Mouse (Mus musculus) ES-Bruce4 (cell line): Measurements from ENCODE around the gene Lrp6. TPM values are rescaled to one million over a fixed set of nuclear protein-coding genes. Genes with fewer than 3 reads are reported as not detected.

Experiments used
- H3K27ac ChIP-seq: 2 replicates; pipeline ENCODE4 v1.5.1; 2012; ENCODE audit warnings: low read length, inconsistent platforms; ENCODE audit not compliant: insufficient read depth
- H3K27me3 ChIP-seq: 2 replicates; pipeline ENCODE4 v1.6.1; 2012; ENCODE audit warnings: mild to moderate bottlenecking, low read length, inconsistent platforms; ENCODE audit not compliant: control insufficient read depth, poor library complexity, insufficient read depth, severe bottlenecking
- H3K36me3 ChIP-seq: 2 replicates; pipeline ENCODE4 v1.6.1; 2012; ENCODE audit warnings: inconsistent platforms, mild to moderate bottlenecking, low read length, moderate library complexity; ENCODE audit not compliant: control insufficient read depth, poor library complexity, insufficient read depth, severe bottlenecking
- H3K4me1 ChIP-seq: one replicate; pipeline ENCODE4 v1.8.1; 2011; ENCODE audit warnings: low read length; ENCODE audit not compliant: control insufficient read depth, insufficient read depth
- H3K4me3 ChIP-seq: 2 replicates; pipeline ENCODE4 v1.5.1; 2011; ENCODE audit warnings: low read depth, mild to moderate bottlenecking, low read length
- H3K9ac ChIP-seq: 2 replicates; pipeline ENCODE4 v1.6.1; 2012; ENCODE audit warnings: low read depth, mild to moderate bottlenecking, inconsistent platforms; ENCODE audit not compliant: poor library complexity, severe bottlenecking
- H3K9me3 ChIP-seq: replicated peaks from 2 replicates; pipeline ENCODE4 v1.6.1; 2012; ENCODE audit warnings: mild to moderate bottlenecking, low read length, inconsistent platforms; ENCODE audit not compliant: control insufficient read depth, poor library complexity, insufficient read depth, severe bottlenecking
- CTCF ChIP-seq: IDR thresholded peaks from one replicate; pipeline ENCODE4 v1.8.1; 2011; ENCODE audit warnings: low read depth, low read length
- EP300 ChIP-seq: IDR thresholded peaks from 2 replicates; pipeline ENCODE4 v1.6.1; 2011; ENCODE audit warnings: low read depth, low read length; ENCODE audit not compliant: insufficient read depth
- POLR2A ChIP-seq: IDR thresholded peaks from one replicate; pipeline ENCODE4 v1.8.1; 2011; ENCODE audit warnings: low read length; ENCODE audit not compliant: insufficient read depth
- polyA plus RNA-seq: library from polyadenylated mRNA; stranded (reverse); fragments of >200 nt; gene quantifications from 2 replicates; pipeline ENCODE4 v1.2.4, GENCODE M21; 2011; ENCODE audit warnings: low read depth; ENCODE audit not compliant: missing spikeins, insufficient read depth, insufficient read length

Lrp6 gene
- polyA plus RNA-seq, 1 experiment = 46.3 TPM

GRCm38 (mm10) chr6:134599239-134599638 lies 32.5 kb upstream of the Lrp6 start:
- Histone ChIP-seq H3K4me3 (no peak overlapping the region), H3K4me1 (no peaks in the 10 kb centered on the region), H3K27me3 (no peaks in the 10 kb centered on the region), H3K9me3 (no peaks in the 10 kb centered on the region), H3K36me3 (no peaks in the 10 kb centered on the region), H3K27ac (no peak overlapping the region), H3K9ac (no peak overlapping the region)
- no peak for TF ChIP-seq POLR2A
- TF ChIP-seq EP300 = no peak
- TF ChIP-seq CTCF = no peak

DNA sequence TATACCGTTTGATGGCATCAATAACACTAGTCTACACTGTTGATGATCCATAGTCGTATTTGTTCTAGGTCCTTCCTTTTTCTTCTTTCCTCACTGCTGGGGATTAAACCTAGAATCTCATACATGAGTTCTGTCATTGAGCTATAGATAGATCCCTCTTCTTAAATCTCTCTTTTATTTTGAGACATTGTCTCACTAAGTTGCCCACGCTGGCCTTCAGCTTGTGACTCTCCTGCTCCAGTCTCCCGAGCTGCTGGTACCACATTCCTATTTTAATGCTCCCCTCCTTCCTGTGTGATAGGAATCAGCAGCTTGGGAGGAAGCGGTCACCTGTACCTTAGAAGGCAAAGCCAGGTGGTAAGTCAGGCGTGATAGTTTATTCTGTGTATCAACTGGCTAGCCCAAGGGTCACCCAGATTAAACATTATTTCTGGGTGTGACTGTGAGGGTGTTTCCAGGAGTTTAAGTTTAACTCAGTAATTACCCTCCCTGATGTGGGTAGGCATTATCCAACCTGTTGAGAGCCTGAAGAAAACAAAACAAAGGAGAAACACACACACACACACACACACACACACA lies 31.0 kb upstream of the Lrp6 start:
- Histone ChIP-seq H3K36me3 (no peaks in the 10 kb centered on the region), H3K4me3 (no peak overlapping the region), H3K9ac (no peak overlapping the region), H3K27ac (no peak overlapping the region), H3K9me3 (no peaks in the 10 kb centered on the region), H3K4me1 (no peaks in the 10 kb centered on the region), H3K27me3 (no peaks in the 10 kb centered on the region)
- TF ChIP-seq CTCF = no peak
- TF ChIP-seq EP300 = no peak
- no peak for TF ChIP-seq POLR2A

DNA sequence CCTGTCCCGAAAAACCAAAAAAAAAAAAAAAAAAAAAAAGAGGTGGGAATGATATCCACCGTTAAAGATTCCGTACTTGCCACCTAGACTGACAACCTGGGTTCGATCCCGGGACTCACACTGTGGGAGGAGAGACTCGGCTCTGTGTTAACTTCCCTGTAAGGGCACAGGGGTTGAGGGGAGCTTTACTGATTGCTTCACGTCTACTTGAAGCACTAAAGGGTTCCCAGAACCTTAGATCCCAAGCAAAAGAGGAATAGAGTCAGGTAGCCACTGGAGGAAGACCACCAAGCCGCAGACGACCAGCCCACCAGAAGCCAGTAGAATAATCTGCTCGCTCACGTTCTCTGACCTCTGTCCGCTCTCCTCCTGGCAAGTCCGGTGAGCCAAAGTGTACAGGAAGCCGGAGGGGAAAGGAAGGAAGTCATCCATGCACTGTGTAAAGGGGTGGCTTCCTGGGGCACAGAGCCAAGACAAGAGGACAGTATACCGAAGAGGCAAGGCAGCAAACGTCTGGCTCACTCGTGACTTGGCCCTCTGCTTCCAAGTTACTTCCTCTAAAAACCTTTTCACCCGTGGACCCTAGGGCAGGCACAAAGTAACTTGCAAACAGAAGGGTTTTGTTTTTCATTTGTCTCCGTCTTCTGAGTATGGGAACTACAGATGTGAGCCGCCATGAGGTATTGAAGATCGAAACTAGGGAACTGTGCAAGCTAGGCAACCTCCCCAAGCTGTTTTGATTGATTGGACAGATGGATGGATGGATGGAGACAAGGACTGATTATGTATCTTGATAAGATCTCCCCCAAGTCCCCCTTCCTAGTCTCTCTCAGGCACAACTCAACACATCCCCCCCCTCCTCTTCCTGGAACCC lies 28.0 kb upstream of the Lrp6 start:
- Histone ChIP-seq H3K4me1 (no peaks in the 10 kb centered on the region), H3K9me3 (no peaks in the 10 kb centered on the region), H3K4me3 (no peak overlapping the region), H3K36me3 (no peaks in the 10 kb centered on the region), H3K27ac (no peak overlapping the region), H3K9ac (no peak overlapping the region), H3K27me3 (no peaks in the 10 kb centered on the region)
- no peak for TF ChIP-seq CTCF

DNA sequence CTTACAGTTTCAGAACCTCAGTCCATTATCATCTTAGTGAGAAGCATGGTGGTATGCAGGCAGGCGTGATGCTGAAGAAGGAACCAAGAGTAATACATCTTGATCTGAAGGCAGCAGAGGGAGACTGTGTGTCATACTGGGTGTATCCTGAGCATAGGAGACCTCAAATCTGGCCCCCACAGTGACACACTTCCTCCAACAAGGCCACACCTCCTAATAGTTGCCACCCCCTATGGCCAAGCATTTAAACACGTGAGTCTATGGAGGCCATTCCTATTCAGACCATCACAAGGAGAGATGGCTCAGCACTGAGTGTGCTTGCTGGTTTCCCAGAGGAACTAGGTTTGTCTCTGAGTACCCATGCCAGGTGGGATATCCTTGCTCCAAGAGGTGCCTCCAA lies 24.8 kb upstream of the Lrp6 start:
- Histone ChIP-seq H3K27ac (no peak overlapping the region), H3K9me3 (no peaks in the 10 kb centered on the region), H3K4me3 (no peak overlapping the region), H3K27me3 (no peaks in the 10 kb centered on the region), H3K4me1 (no peaks in the 10 kb centered on the region), H3K9ac (no peak overlapping the region), H3K36me3 (no peaks in the 10 kb centered on the region)
- TF ChIP-seq POLR2A = no peak
- TF ChIP-seq CTCF = no peak
- no peak for TF ChIP-seq EP300

DNA sequence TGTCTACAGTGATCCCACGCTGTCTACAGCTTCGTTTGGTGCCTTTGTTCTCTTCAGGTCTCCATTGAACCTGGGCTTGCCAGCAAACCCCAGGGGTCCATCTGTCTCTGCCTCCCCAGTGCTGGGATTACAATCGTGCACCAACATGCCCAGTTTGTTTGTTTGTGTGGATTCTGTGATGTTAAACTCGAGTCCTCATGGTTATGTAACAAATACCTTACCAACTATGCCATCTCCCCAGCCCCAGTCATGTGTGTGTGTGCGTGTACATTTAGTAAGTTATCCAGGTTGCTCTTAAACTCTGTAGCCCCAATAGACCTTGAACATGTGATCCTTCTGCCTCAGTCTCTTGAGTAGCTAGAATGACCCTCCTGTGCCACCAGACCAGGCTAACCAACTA lies 19.5 kb upstream of the Lrp6 start:
- Histone ChIP-seq H3K4me1 (no peaks in the 10 kb centered on the region), H3K27ac (no peak overlapping the region), H3K9ac (no peak overlapping the region), H3K4me3 (no peak overlapping the region), H3K27me3 (no peaks in the 10 kb centered on the region), H3K36me3 (no peaks in the 10 kb centered on the region), H3K9me3 (no peaks in the 10 kb centered on the region)
- TF ChIP-seq POLR2A = no peak

DNA sequence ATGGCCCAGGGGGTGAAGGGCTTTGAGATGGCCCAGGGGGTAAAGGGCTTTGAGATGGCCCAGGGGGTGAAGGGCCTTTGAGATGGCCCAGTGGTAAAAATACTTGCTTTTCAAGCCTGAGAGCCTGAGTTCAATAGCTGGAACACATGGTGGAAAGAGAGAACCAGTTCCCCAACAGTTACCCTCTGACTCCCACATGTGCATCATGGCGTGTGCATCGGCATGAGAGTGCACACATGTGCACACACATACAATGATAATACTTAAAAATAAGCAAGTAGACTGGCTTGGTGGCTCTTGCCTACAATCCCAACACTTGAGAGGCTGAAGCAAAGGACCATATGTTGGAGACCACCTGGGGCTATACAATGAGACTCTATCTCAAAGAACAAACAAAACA lies 17.9 kb upstream of the Lrp6 start:
- no peak overlapping the region for H3K9ac ChIP-seq
- H3K36me3 ChIP-seq = no peaks in the 10 kb centered on the region
- TF ChIP-seq CTCF = no peak
- TF ChIP-seq EP300 = no peak
- TF ChIP-seq POLR2A = no peak
- H3K4me1 ChIP-seq = no peaks in the 10 kb centered on the region
- H3K27ac ChIP-seq = no peak overlapping the region
- no peaks in the 10 kb centered on the region for H3K9me3 ChIP-seq
- H3K27me3 ChIP-seq = no peaks in the 10 kb centered on the region
- no peak overlapping the region for H3K4me3 ChIP-seq
